Mouse (Mus musculus): ENCODE data around the gene Rassf6.

GRCm38 (mm10) chr5:90640286-90641217 is at the start of gene Rassf6:
- TF ChIP-seq CTCF (IDR thresholded peaks at IDR 0.05; ENCODE audit: borderline replicate concordance, insufficient read depth, low read length) (no peak), POLR2A (IDR thresholded peaks at IDR 0.05; ENCODE audit: low read depth, low read length) (no peak)
